9 mouse cellular contexts compared by ENCODE assay signal in the genomic region with DNA sequence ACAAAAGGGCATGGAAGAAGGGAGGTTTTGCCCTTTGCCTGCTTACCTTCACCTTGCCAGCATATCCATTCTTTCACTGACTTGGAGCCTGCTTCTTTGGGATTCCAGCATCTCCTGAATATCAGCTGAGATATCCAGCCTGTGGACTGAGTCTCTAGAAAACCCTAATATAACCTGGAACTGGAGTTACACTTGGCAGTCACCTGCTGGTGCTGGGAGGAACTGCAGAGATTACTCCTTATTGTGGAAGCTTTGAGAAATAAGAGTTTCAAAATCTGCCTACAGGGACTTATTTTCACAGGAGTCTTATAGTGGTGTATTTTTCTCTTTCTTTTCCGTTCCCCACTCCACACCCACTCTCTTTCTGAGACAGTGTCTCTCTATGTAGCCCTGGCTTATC. TPM values are rescaled to one million over a fixed set of nuclear protein-coding genes. Genes with fewer than 3 reads are reported as not detected.
DNase-seq lines count a peak whose midpoint lies in the region; ATAC-seq and TF ChIP-seq lines count a peak whose summit lies in the region.
"Had no signal": no experiment of that assay in that cellular context is flagged by ENCODE, and none has a peak within 500 bp of the region (broad histone marks: within the 10 kb centered on the region; RNA-seq: fewer than 3 reads in every experiment).

No protein-coding gene starts in this region.

- no peak for ATAC-seq in hindbrain, embryonic 11.5 days (ENCODE audit: low FRiP score)
- no peak for ATAC-seq in hindbrain, embryonic 16.5 days
- peak; percentile 26 for ATAC-seq in granulocyte monocyte progenitor cell, adult 5-6 weeks (replicated peaks; ENCODE audit: poor library complexity, severe bottlenecking)
- ATAC-seq in limb, embryonic 14.5 days (ENCODE audit: low FRiP score, low read depth) = no peak
- no peak for ATAC-seq in megakaryocyte, adult 5-6 weeks (ENCODE audit: poor library complexity, severe bottlenecking)

- no peaks in the 10 kb centered on the region for H3K27me3 ChIP-seq in hindbrain, embryonic 11.5 days (ENCODE audit: control insufficient read depth, insufficient read depth, low read length)
- no peaks in the 10 kb centered on the region for H3K27me3 ChIP-seq in hindbrain, embryonic 16.5 days (replicated peaks; ENCODE audit: control insufficient read depth, insufficient read depth, low read length)
- no peaks in the 10 kb centered on the region for H3K27me3 ChIP-seq in limb, embryonic 14.5 days (ENCODE audit: control insufficient read depth, insufficient read depth, low read length)

- no peaks in the 10 kb centered on the region for H3K36me3 ChIP-seq in hindbrain, embryonic 11.5 days (ENCODE audit: control insufficient read depth, insufficient read depth, low read length)
- H3K36me3 ChIP-seq in hindbrain, embryonic 16.5 days (ENCODE audit: control insufficient read depth, insufficient read depth, low read length) = no peaks in the 10 kb centered on the region
- H3K36me3 ChIP-seq in limb, embryonic 14.5 days (ENCODE audit: control insufficient read depth, insufficient read depth, low read length) = no peaks in the 10 kb centered on the region

- H3K9ac ChIP-seq in hindbrain, embryonic 11.5 days (ENCODE audit: low read depth, low read length) = no peak overlapping the region
- H3K9ac ChIP-seq in hindbrain, embryonic 16.5 days (ENCODE audit: low read depth, low read length) = no peak overlapping the region
- H3K9ac ChIP-seq in limb, embryonic 14.5 days (ENCODE audit: low read depth, low read length, severe bottlenecking) = no peak overlapping the region

- no peaks in the 10 kb centered on the region for H3K4me1 ChIP-seq in hindbrain, embryonic 11.5 days (replicated peaks; ENCODE audit: control insufficient read depth, insufficient read depth, low read length)
- peaks cover 6% of the 10 kb centered on the region for H3K4me1 ChIP-seq in hindbrain, embryonic 16.5 days (ENCODE audit: control insufficient read depth, insufficient read depth, low read depth, low read length)
- peaks cover 6% of the 10 kb centered on the region for H3K4me1 ChIP-seq in limb, embryonic 14.5 days (ENCODE audit: control insufficient read depth, insufficient read depth, low read length)

- 42% methylated on average over 1 of the region's 1 CpGs for WGBS in hindbrain, embryonic 11.5 days
- 37% methylated on average over 1 of the region's 1 CpGs for WGBS in hindbrain, embryonic 16.5 days
- 30% methylated on average over 1 of the region's 1 CpGs for WGBS in limb, embryonic 14.5 days

- TF ChIP-seq POLR2A in limb, embryonic 14.5 days (IDR thresholded peaks at IDR 0.05; ENCODE audit: borderline replicate concordance, extremely low read depth, insufficient read depth, insufficient read length) = no peak

- H3K4me3 ChIP-seq in hindbrain, embryonic 11.5 days (ENCODE audit: low read depth, low read length) = no peak overlapping the region
- no peak overlapping the region for H3K4me3 ChIP-seq in hindbrain, embryonic 16.5 days (ENCODE audit: low read length)
- H3K4me3 ChIP-seq in limb, embryonic 14.5 days (replicated peaks; ENCODE audit: low read length) = no peak overlapping the region

- peak; percentile 49 for DNase-seq in hindbrain, embryonic 11.5 days (ENCODE audit: low spot score)
- DNase-seq in B cell, adult 2 months = peak; percentile 57 to 62
- peak; percentile 8 for DNase-seq in T-cell, adult 2 months (ENCODE audit: low spot score)
- DNase-seq in limb, embryonic 14.5 days (ENCODE audit: low spot score) = peak; percentile 67
- DNase-seq in right cerebral cortex, postnatal 4 days = peak; percentile 60

- H3K4me2 ChIP-seq in hindbrain, embryonic 11.5 days (replicated peaks; ENCODE audit: low read depth, low read length) = no peak overlapping the region
- H3K4me2 ChIP-seq in hindbrain, embryonic 16.5 days (ENCODE audit: low read length) = no peak overlapping the region
- H3K4me2 ChIP-seq in limb, embryonic 14.5 days (replicated peaks; ENCODE audit: low read depth, low read length, severe bottlenecking) = no peak overlapping the region

- H3K9me3 ChIP-seq in hindbrain, embryonic 11.5 days (ENCODE audit: control insufficient read depth, low read length) = no peaks in the 10 kb centered on the region
- no peaks in the 10 kb centered on the region for H3K9me3 ChIP-seq in hindbrain, embryonic 16.5 days (ENCODE audit: control insufficient read depth, low read length)
- no peaks in the 10 kb centered on the region for H3K9me3 ChIP-seq in limb, embryonic 14.5 days (ENCODE audit: control insufficient read depth, low read length)

- no peak overlapping the region for H3K27ac ChIP-seq in hindbrain, embryonic 11.5 days (ENCODE audit: low read depth, low read length)
- H3K27ac ChIP-seq in hindbrain, embryonic 16.5 days (ENCODE audit: low read depth, low read length) = no peak overlapping the region
- H3K27ac ChIP-seq in limb, embryonic 14.5 days (replicated peaks; ENCODE audit: low read depth, low read length) = no peak overlapping the region

RNA-seq across cellular contexts. Expression of a gene that starts 3.5 kb away (rescaled TPM):
- polyA plus RNA-seq in hindbrain, embryonic 11.5 days (2014; fragmentation: Nextera tagmentation; extraction: Ambion mirVana) = 161 and 167 TPM in 2 replicates
- polyA plus RNA-seq in hindbrain, embryonic 16.5 days (2015; fragmentation: Nextera tagmentation; extraction: Ambion mirVana) = 157 and 166 TPM in 2 replicates
- total RNA-seq in granulocyte monocyte progenitor cell, adult 5-6 weeks (2014; fragmentation: Nextera tagmentation) = 82.8 and 86.9 TPM in 2 replicates
- 105 and 108 TPM in 2 replicates for total RNA-seq in granulocyte monocyte progenitor cell, adult 5-6 weeks (2017)
- 96.5 and 112 TPM in 2 replicates for polyA plus RNA-seq in limb, embryonic 14.5 days (2012; rRNA removed)
- polyA plus RNA-seq in limb, embryonic 14.5 days (2014; fragmentation: Nextera tagmentation; extraction: Ambion mirVana) = 217 and 225 TPM in 2 replicates
- total RNA-seq in megakaryocyte, adult 5-6 weeks (2015) = 76.8 and 80.8 TPM in 2 replicates
- 72.0 and 81.6 TPM in 2 replicates for total RNA-seq in megakaryocyte, adult 5-6 weeks (2017)

RNA-seq across cellular contexts. Expression of a gene that starts 42.3 kb away (rescaled TPM):
- not detected in 2 replicates for polyA plus RNA-seq in hindbrain, embryonic 11.5 days (2014; fragmentation: Nextera tagmentation; extraction: Ambion mirVana)
- polyA plus RNA-seq in hindbrain, embryonic 16.5 days (2015; fragmentation: Nextera tagmentation; extraction: Ambion mirVana) = 0.24 and 0.28 TPM in 2 replicates
- 1.9 TPM in 1 of 2 replicates, not detected in the other for total RNA-seq in granulocyte monocyte progenitor cell, adult 5-6 weeks (2014; fragmentation: Nextera tagmentation)
- total RNA-seq in granulocyte monocyte progenitor cell, adult 5-6 weeks (2017) = 3.1 TPM in 1 of 2 replicates, not detected in the other
- polyA plus RNA-seq in limb, embryonic 14.5 days (2012; rRNA removed) = 0.04 and 0.11 TPM in 2 replicates
- polyA plus RNA-seq in limb, embryonic 14.5 days (2014; fragmentation: Nextera tagmentation; extraction: Ambion mirVana) = 0.11 TPM in 2 replicates
- total RNA-seq in megakaryocyte, adult 5-6 weeks (2015) = 0.14 and 0.36 TPM in 2 replicates
- total RNA-seq in megakaryocyte, adult 5-6 weeks (2017) = 0.29 and 1.7 TPM in 2 replicates
- total RNA-seq: layer of hippocampus, postnatal 25 days had no signal

Comparison
In these comparisons a context has a peak if more than half of its experiments do, and no peak if none do; other contexts are left out.
1. DNase-seq: peak in every context shown above with its lines; median percentile 67 in limb, embryonic 14.5 days; 60 in right cerebral cortex, postnatal 4 days; 60 in B cell, adult 2 months; 49 in hindbrain, embryonic 11.5 days; 8 in T-cell, adult 2 months.